Mouse (Mus musculus) MEL (cell line): Measurements from ENCODE around the gene Fam49a. TPM values are rescaled to one million over a fixed set of nuclear protein-coding genes. Genes with fewer than 3 reads are reported as not detected.

ENCODE experiments used
- DNase-seq: peaks from one replicate; pipeline ENCODE4 v3.0.0; 2011; ENCODE audit warnings: low read depth, low spot score
- H3K27ac ChIP-seq: 2 replicates; pipeline ENCODE4 v1.5.1; 2012; ENCODE audit warnings: low read depth, mild to moderate bottlenecking, control low read depth, low read length, moderate library complexity; ENCODE audit not compliant: control insufficient read depth
- H3K27me3 ChIP-seq, 2 experiments: fragments of 150-350 bp in 1 of 2; sonication (generic) in 1 of 2; 2 replicates each; pipeline ENCODE4 v1.6.1; 2012; ENCODE audit warnings: low read length in 2 of 2, mild to moderate bottlenecking in 2 of 2, improper control_type of control experiment in 1 of 2, moderate library complexity in 1 of 2; ENCODE audit not compliant: insufficient read depth in 2 of 2, control insufficient read depth in 1 of 2
- H3K36me3 ChIP-seq, 2 experiments: 2 replicates each; pipeline ENCODE4 v1.6.1; 2012 to 2014; ENCODE audit warnings: low read length in 2 of 2, improper control_type of control experiment in 1 of 2, inconsistent platforms in 1 of 2, mild to moderate bottlenecking in 1 of 2; ENCODE audit not compliant: insufficient read depth in 2 of 2, control insufficient read depth in 1 of 2
- H3K4me1 ChIP-seq, 2 experiments: fragments of 150-350 bp in 1 of 2; sonication (generic) in 1 of 2; 2 replicates each; pipeline ENCODE4 v1.6.1; 2012; ENCODE audit warnings: low read length in 2 of 2, improper control_type of control experiment in 1 of 2, mild to moderate bottlenecking in 1 of 2; ENCODE audit not compliant: insufficient read depth in 2 of 2, control insufficient read depth in 1 of 2
- H3K4me3 ChIP-seq, 2 experiments: fragments of 150-350 bp in 1 of 2; sonication (generic) in 1 of 2; 2 replicates each; pipeline ENCODE4 v1.5.1; 2012; ENCODE audit warnings: low read depth in 2 of 2, low read length in 2 of 2, mild to moderate bottlenecking in 2 of 2, moderate library complexity in 2 of 2, control low read depth in 1 of 2, improper control_type of control experiment in 1 of 2; ENCODE audit not compliant: control insufficient read depth in 1 of 2, insufficient read depth in 1 of 2
- H3K79me2 ChIP-seq: 2 replicates; pipeline ENCODE4 v1.6.1; 2012; ENCODE audit warnings: mild to moderate bottlenecking, low read length, moderate library complexity; ENCODE audit not compliant: control insufficient read depth, poor library complexity, insufficient read depth
- H3K9ac ChIP-seq: 2 replicates; pipeline ENCODE4 v1.6.1; 2012; ENCODE audit warnings: low read depth, mild to moderate bottlenecking, control low read depth, low read length, moderate library complexity; ENCODE audit not compliant: control insufficient read depth, poor library complexity, severe bottlenecking
- H3K9me3 ChIP-seq: fragments of 150-350 bp; sonication (generic); replicated peaks from 2 replicates; pipeline ENCODE4 v1.6.1; 2012; ENCODE audit warnings: mild to moderate bottlenecking, low read length, improper control_type of control experiment, moderate library complexity; ENCODE audit not compliant: insufficient read depth
- BHLHE40 ChIP-seq: IDR thresholded peaks from 2 replicates; pipeline ENCODE4 v1.6.1; 2012; ENCODE audit warnings: low read depth, mild to moderate bottlenecking, inconsistent platforms, low read length, improper control_type of control experiment, borderline replicate concordance
- CHD2 ChIP-seq: IDR thresholded peaks from 2 replicates; pipeline ENCODE4 v1.6.1; 2011; ENCODE audit warnings: low read length, improper control_type of control experiment
- CTCF ChIP-seq, 3 experiments: IDR thresholded peaks in 2 of 3; conservative IDR thresholded peaks in 1 of 3; 2 replicates each; pipeline ENCODE4 v1.5.1; 2011 to 2012; ENCODE audit warnings: low read length in 3 of 3, low read depth in 2 of 3, mild to moderate bottlenecking in 2 of 3, improper control_type of control experiment in 1 of 3, inconsistent platforms in 1 of 3, mixed read lengths in 1 of 3, moderate library complexity in 1 of 3; ENCODE audit not compliant: control insufficient read depth in 1 of 3, insufficient read depth in 1 of 3, poor library complexity in 1 of 3, severe bottlenecking in 1 of 3
- E2F4 ChIP-seq: IDR thresholded peaks from 2 replicates; pipeline ENCODE4 v1.6.1; 2011; ENCODE audit warnings: low read depth, low read length, improper control_type of control experiment, borderline replicate concordance
- JUND ChIP-seq: IDR thresholded peaks from 2 replicates; pipeline ENCODE4 v1.6.1; 2011; ENCODE audit warnings: low read depth, mild to moderate bottlenecking, improper control_type of control experiment, low read length
- KAT2A ChIP-seq: conservative IDR thresholded peaks from 2 replicates; pipeline ENCODE4 v1.6.1; 2012; ENCODE audit warnings: low read depth, low read length, improper control_type of control experiment, inconsistent platforms
- MAFK ChIP-seq: IDR thresholded peaks from 2 replicates; pipeline ENCODE4 v1.6.1; 2011; ENCODE audit warnings: low read depth, mild to moderate bottlenecking, low read length, improper control_type of control experiment, borderline replicate concordance
- MAX ChIP-seq: IDR thresholded peaks from 2 replicates; pipeline ENCODE4 v1.6.1; 2011; ENCODE audit warnings: low read length, improper control_type of control experiment
- MXI1 ChIP-seq: IDR thresholded peaks from 2 replicates; pipeline ENCODE4 v1.6.1; 2011; ENCODE audit warnings: mild to moderate bottlenecking, low read depth, low read length, improper control_type of control experiment
- NELFE ChIP-seq: IDR thresholded peaks from 2 replicates; pipeline ENCODE4 v1.6.1; 2011; ENCODE audit warnings: low read depth, low read length, improper control_type of control experiment
- NRF1 ChIP-seq: IDR thresholded peaks from 2 replicates; pipeline ENCODE4 v1.6.1; 2014; ENCODE audit warnings: low read depth, mild to moderate bottlenecking, inconsistent platforms, low read length, improper control_type of control experiment, moderate library complexity; ENCODE audit not compliant: poor library complexity, insufficient read depth, severe bottlenecking
- POLR2A ChIP-seq, 2 experiments: IDR thresholded peaks; 2 replicates each; pipeline ENCODE4 v1.6.1; 2011 to 2012; ENCODE audit warnings: low read length in 2 of 2, mild to moderate bottlenecking in 2 of 2, control low read depth in 1 of 2, improper control_type of control experiment in 1 of 2, low read depth in 1 of 2, moderate library complexity in 1 of 2; ENCODE audit not compliant: control insufficient read depth in 1 of 2, insufficient read depth in 1 of 2, poor library complexity in 1 of 2
- POLR2AphosphoS2 ChIP-seq: IDR thresholded peaks from 2 replicates; pipeline ENCODE4 v1.6.1; 2011; ENCODE audit warnings: low read length, improper control_type of control experiment
- POLR2AphosphoS5 ChIP-seq: IDR thresholded peaks from 2 replicates; pipeline ENCODE4 v1.6.1; 2012; ENCODE audit warnings: low read depth, borderline replicate concordance, mild to moderate bottlenecking, inconsistent platforms, low read length, moderate library complexity, mixed read lengths
- RAD21 ChIP-seq: IDR thresholded peaks from 2 replicates; pipeline ENCODE4 v1.6.1; 2011; ENCODE audit warnings: mild to moderate bottlenecking, low read depth, low read length, improper control_type of control experiment
- RCOR1 ChIP-seq: IDR thresholded peaks from 2 replicates; pipeline ENCODE4 v1.6.1; 2012; ENCODE audit warnings: low read depth, mild to moderate bottlenecking, inconsistent platforms, low read length, improper control_type of control experiment
- SIN3A ChIP-seq: IDR thresholded peaks from 2 replicates; pipeline ENCODE4 v1.6.1; 2012; ENCODE audit warnings: low read length, improper control_type of control experiment, inconsistent platforms
- TBP ChIP-seq: IDR thresholded peaks from 2 replicates; pipeline ENCODE4 v1.8.0; 2011; ENCODE audit warnings: low read depth, low read length, improper control_type of control experiment
- USF1 ChIP-seq: IDR thresholded peaks from 2 replicates; pipeline ENCODE4 v1.6.1; 2014; ENCODE audit warnings: low read depth, mild to moderate bottlenecking, inconsistent platforms, low read length, improper control_type of control experiment, moderate library complexity
- ZKSCAN1 ChIP-seq: IDR thresholded peaks from 2 replicates; pipeline ENCODE4 v1.6.1; 2012; ENCODE audit warnings: low read depth, mild to moderate bottlenecking, inconsistent platforms, low read length, improper control_type of control experiment, moderate library complexity
- ZNF384 ChIP-seq: IDR thresholded peaks from 2 replicates; pipeline ENCODE4 v1.6.1; 2012; ENCODE audit warnings: low read depth, mild to moderate bottlenecking, inconsistent platforms, low read length, improper control_type of control experiment
- polyA plus RNA-seq, 2 experiments: library from polyadenylated mRNA; stranded (reverse) in 1 of 2; unstranded in 1 of 2; fragments of >175 nt in 1 of 2; fragments of >200 nt in 1 of 2; gene quantifications; 2 replicates each; pipeline versions ENCODE4 v1.2.1 to v1.2.4; 2012; ENCODE audit warnings: low replicate concordance in 2 of 2, low read depth in 1 of 2; ENCODE audit not compliant: insufficient read length in 2 of 2, insufficient read depth in 1 of 2, missing spikeins in 1 of 2
- total RNA-seq: library from RNA; depleted of rRNA; stranded (reverse); fragments of 300-350 nt; gene quantifications from 2 replicates; pipeline ENCODE4 v1.2.3, GENCODE M21; 2012

The Fam49a gene
- total and polyA plus RNA-seq, 3 experiments, result 0.42 to 1.3 TPM; not detected in 1

GRCm38 (mm10) chr12:12421580-12421878 lies 159.6 kb downstream of the Fam49a start:
- H3K9ac ChIP-seq, result no peak overlapping the region
- H3K27me3 ChIP-seq, result peaks cover 0 to 3% of the 10 kb centered on the region in 2 experiments; a peak in 1 of 4 replicates
- no peak for DNase-seq
- H3K9me3 ChIP-seq, result no peaks in the 10 kb centered on the region
- TF ChIP-seq JUND, result no peak
- TF ChIP-seq NELFE, result no peak
- no peak for TF ChIP-seq KAT2A
- TF ChIP-seq RAD21, result no peak
- no peak for TF ChIP-seq MAFK
- TF ChIP-seq USF1, result no peak
- no peak for TF ChIP-seq ZKSCAN1
- TF ChIP-seq RCOR1, result no peak
- no peak for TF ChIP-seq POLR2AphosphoS2
- no peaks in the 10 kb centered on the region for H3K4me1 ChIP-seq
- no peak overlapping the region for H3K4me3 ChIP-seq
- no peak overlapping the region for H3K27ac ChIP-seq
- no peaks in the 10 kb centered on the region for H3K79me2 ChIP-seq
- no peaks in the 10 kb centered on the region for H3K36me3 ChIP-seq

DNA sequence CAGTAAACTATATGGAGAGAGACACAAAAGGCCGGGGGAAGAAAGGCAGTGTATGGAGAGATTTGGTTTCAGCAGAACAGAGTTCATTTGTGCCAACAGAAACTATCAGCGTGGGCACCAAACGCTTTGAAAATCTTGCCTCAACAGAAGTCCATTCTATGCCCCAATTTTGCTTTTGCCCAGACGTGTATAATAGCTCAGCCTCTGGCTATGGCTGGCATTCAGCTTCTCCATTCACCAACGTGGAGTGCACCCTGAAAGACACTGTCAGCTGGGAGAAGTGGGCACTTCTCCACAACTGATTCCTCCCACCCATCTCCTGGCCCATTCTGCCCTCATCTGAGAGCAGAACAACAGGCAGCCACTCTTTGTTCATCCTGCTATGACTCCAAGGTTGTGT lies 163.2 kb downstream of the Fam49a start:
- H3K9ac ChIP-seq, result no peak overlapping the region
- no peaks in the 10 kb centered on the region for H3K4me1 ChIP-seq
- no peak overlapping the region for H3K27ac ChIP-seq
- no peak for TF ChIP-seq MAX
- TF ChIP-seq NELFE, result no peak
- TF ChIP-seq ZNF384, result no peak
- no peak for TF ChIP-seq POLR2AphosphoS2
- no peak for DNase-seq
- H3K9me3 ChIP-seq, result no peaks in the 10 kb centered on the region
- no peaks in the 10 kb centered on the region for H3K79me2 ChIP-seq
- H3K4me3 ChIP-seq, result no peak overlapping the region
- no peaks in the 10 kb centered on the region for H3K36me3 ChIP-seq
- no peaks in the 10 kb centered on the region for H3K27me3 ChIP-seq

- no peak for DNase-seq
- Histone ChIP-seq H3K79me2 (no peaks in the 10 kb centered on the region), H3K9me3 (no peaks in the 10 kb centered on the region), H3K4me1 (no peaks in the 10 kb centered on the region), H3K36me3 (no peaks in the 10 kb centered on the region), H3K4me3 (no peak overlapping the region), H3K27ac (no peak overlapping the region), H3K27me3 (no peaks in the 10 kb centered on the region; a peak in 1 of 4 replicates), H3K9ac (no peak overlapping the region)
- TF ChIP-seq NELFE (no peak), MAX (no peak), POLR2AphosphoS2 (no peak), MXI1 (no peak), POLR2A (IDR thresholded peaks at IDR 0.05; ENCODE audit: control insufficient read depth in 1 of 2, insufficient read depth in 1 of 2, low read depth in 1 of 2, low read length in 2 of 2, poor library complexity in 1 of 2) (no peak), CTCF (IDR thresholded peaks at IDR 0.05 in 2 of 3, conservative IDR thresholded peaks at IDR 0.05 in 1 of 3; ENCODE audit: control insufficient read depth in 1 of 3, insufficient read depth in 1 of 3, low read depth in 2 of 3, low read length in 3 of 3, poor library complexity in 1 of 3, severe bottlenecking in 1 of 3) (no peak), MAFK (no peak), BHLHE40 (no peak), NRF1 (no peak), E2F4 (no peak), SIN3A (no peak), CHD2 (no peak), TBP (no peak), POLR2AphosphoS5 (no peak), USF1 (no peak)
Observed at GRCm38 (mm10) chr12:12427285-12427684, 165.3 kb downstream of the Fam49a start.
